Mouse (Mus musculus): ENCODE results near the gene Ccdc39.

The Ccdc39 gene

DNA sequence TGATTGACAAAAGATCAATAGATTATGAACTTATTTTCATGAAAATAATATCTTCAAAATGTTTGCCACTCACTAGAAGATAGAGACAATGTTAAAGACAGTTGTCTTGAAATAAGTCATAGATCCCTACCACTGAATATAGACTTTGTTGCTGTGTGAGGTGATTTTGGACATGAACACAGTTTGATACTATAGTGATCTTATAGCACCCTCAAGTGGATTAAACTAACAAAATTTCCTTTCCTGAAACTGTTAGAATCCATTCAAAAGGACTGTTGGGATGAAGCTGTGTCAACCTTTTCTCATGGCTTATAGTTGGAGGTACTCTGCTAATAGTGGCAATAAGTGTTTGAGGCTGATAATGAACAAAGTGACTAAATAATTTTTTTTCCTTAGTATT, 53.1 kb downstream of the Ccdc39 start:
- no peak for DNase-seq (ENCODE audit: low spot score in 2 of 2)

All from frontal cortex, postnatal 14 days (tissue).